Mouse (Mus musculus) stomach, postnatal 0 days (tissue): ENCODE data around the gene Mrpl43. TPM values are rescaled to one million over a fixed set of nuclear protein-coding genes. Genes with fewer than 3 reads are reported as not detected.

ENCODE experiments used
- ATAC-seq: fragments of 200-750 bp; cut with Nextera tagmentation; 2 replicates; pipeline ENCODE4 v1.8.0; 2017; ENCODE audit not compliant: low FRiP score, low TSS enrichment
- DNase-seq: peaks from one replicate; pipeline ENCODE4 v3.0.0-alpha.2; 2016; ENCODE audit warnings: low spot score
- H3K27ac ChIP-seq: fragments of 300-500 bp; sonication (generic); replicated peaks from 2 replicates; pipeline ENCODE4 v1.5.1; 2014; ENCODE audit warnings: mild to moderate bottlenecking, control low read depth
- H3K27me3 ChIP-seq: fragments of 300-500 bp; sonication (generic); 2 replicates; pipeline ENCODE4 v1.6.1; 2014; ENCODE audit warnings: low read length; ENCODE audit not compliant: control insufficient read depth, insufficient read depth
- H3K36me3 ChIP-seq: fragments of 300-500 bp; sonication (generic); 2 replicates; pipeline ENCODE4 v1.6.1; 2014; ENCODE audit warnings: low read length, mixed read lengths; ENCODE audit not compliant: control insufficient read depth, insufficient read depth
- H3K4me1 ChIP-seq: fragments of 300-500 bp; sonication (generic); replicated peaks from 2 replicates; pipeline ENCODE4 v1.6.1; 2014; ENCODE audit warnings: antibody characterized with exemption; ENCODE audit not compliant: control insufficient read depth, insufficient read depth
- H3K4me2 ChIP-seq: fragments of 300-500 bp; sonication (generic); replicated peaks from 2 replicates; pipeline ENCODE4 v1.6.1; 2014; ENCODE audit warnings: low read depth, mild to moderate bottlenecking, control low read depth, moderate library complexity
- H3K4me3 ChIP-seq: fragments of 300-500 bp; sonication (generic); 2 replicates; pipeline ENCODE4 v1.5.1; 2014; ENCODE audit warnings: low read depth, low read length, control low read depth
- H3K9ac ChIP-seq: fragments of 300-500 bp; sonication (generic); 2 replicates; pipeline ENCODE4 v1.6.1; 2014; ENCODE audit warnings: mild to moderate bottlenecking, low read length, control low read depth, mixed read lengths
- H3K9me3 ChIP-seq: fragments of 300-500 bp; sonication (generic); 2 replicates; pipeline ENCODE4 v1.6.1; 2016; ENCODE audit warnings: low read length; ENCODE audit not compliant: control insufficient read depth
- CTCF ChIP-seq: IDR thresholded peaks from 2 replicates; pipeline ENCODE4 v1.5.1; 2016; ENCODE audit warnings: antibody characterized with exemption, low read depth, mild to moderate bottlenecking, moderate library complexity
- EP300 ChIP-seq: optimal IDR thresholded peaks from 2 replicates; pipeline ENCODE3; 2016; ENCODE audit warnings: antibody characterized with exemption
- WGBS: fragments of 180-500 bp; shearing (Covaris S2); extraction: QIAGEN DNeasy Blood & Tissue Kit; methylation state at CpG from one replicate; pipeline ENCODE4 v1.1.7; 2014; 5-methylcytosine and 5-hydroxymethylcytosine counted together
- polyA plus RNA-seq: library from polyadenylated mRNA; unstranded; fragments of >200 nt; fragmentation: Nextera tagmentation; extraction: Ambion mirVana; gene quantifications from 2 replicates; pipeline ENCODE4 v1.2.1, GENCODE M21; 2015

The Mrpl43 gene
- polyA plus RNA-seq, 1 experiment from 2014 or later = 67.2 TPM

DNA sequence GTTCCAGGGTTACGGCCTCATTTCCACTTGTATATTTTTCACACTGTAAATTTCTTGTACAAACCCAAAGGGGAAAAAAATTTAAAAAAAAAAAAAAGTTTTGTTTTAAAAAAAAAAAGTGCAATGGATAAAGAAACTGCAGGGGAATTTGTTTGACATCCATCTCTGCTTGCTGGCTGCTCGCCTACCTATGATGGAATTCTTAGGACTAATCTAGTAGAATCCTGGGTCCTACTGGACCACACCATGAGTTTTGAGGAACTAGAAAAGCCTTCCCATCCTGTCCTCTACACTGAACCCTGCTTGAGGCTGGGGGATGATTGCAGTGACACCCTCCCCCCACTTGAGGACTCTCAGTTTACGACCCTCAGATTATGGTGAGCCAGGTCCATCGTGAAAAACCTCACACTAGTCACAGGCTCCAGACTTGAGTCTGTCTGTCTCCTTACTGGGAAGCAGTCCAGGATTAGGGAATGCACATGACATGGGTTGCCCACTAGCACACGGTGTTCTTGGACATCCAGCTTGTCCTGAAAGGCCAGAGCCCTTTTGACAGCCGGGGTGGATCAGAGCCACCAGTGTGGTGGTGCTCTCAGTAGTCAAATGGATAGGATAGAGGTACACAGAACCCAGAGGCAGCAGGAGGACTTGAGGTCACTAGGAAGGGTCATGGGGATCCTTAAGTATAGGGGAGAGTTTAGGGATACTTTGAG, 20.9 kb upstream of the Mrpl43 start:
- ATAC-seq (no peak), DNase-seq (no peak)
- H3K4me2 ChIP-seq = no peak overlapping the region
- H3K9ac ChIP-seq = no peak overlapping the region
- peaks cover 10% of the 10 kb centered on the region for H3K4me1 ChIP-seq
- H3K9me3 ChIP-seq = no peaks in the 10 kb centered on the region
- TF ChIP-seq CTCF (no peak), EP300 (no peak)
- no peak overlapping the region for H3K4me3 ChIP-seq
- H3K27me3 ChIP-seq = no peaks in the 10 kb centered on the region
- H3K27ac ChIP-seq = peak overlapping the region; percentile 13; the same call in 1 of the 2 replicates
- H3K36me3 ChIP-seq = peaks cover 28% of the 10 kb centered on the region
- WGBS = 58% methylated on average over 6 of the region's 6 CpGs

- TF ChIP-seq CTCF (no peak), EP300 (no peak)
- no peaks in the 10 kb centered on the region for H3K9me3 ChIP-seq
- H3K4me1 ChIP-seq = peaks cover 6% of the 10 kb centered on the region
- ATAC-seq = no peak
- H3K4me3 ChIP-seq = no peak overlapping the region
- WGBS = 87% methylated on average over 37 of the region's 37 CpGs
- no peak for DNase-seq
- H3K27ac ChIP-seq = no peak overlapping the region; the same call in 1 of the 2 replicates
- no peak overlapping the region for H3K4me2 ChIP-seq
- H3K27me3 ChIP-seq = no peaks in the 10 kb centered on the region
- no peak overlapping the region for H3K9ac ChIP-seq
- H3K36me3 ChIP-seq = peaks cover 28% of the 10 kb centered on the region
These were observed 19.8 kb upstream of the Mrpl43 start for GRCm38 (mm10) chr19:45025937-45026568.

DNA sequence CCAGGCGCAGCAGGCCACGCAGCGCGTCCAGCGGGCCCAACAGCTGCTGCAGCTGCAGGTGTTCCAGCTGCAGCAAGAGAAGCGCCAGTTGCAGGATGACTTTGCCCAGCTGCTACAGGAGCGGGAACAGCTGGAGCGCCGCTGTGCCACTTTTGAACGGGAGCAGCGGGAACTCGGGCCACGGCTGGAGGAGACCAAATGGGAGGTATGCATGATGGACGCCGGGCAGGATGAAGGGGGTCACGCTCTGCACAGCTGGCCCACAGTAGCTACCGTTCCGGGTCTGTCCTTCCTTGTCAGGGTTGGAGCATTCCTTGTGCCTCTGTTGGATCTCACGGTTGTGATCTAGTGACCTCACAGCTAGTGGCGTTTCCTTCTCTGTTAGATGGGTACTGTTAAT, 18.5 kb upstream of the Mrpl43 start:
- Histone ChIP-seq H3K27me3 (no peaks in the 10 kb centered on the region), H3K36me3 (peaks cover 28% of the 10 kb centered on the region), H3K9ac (no peak overlapping the region), H3K9me3 (no peaks in the 10 kb centered on the region), H3K4me3 (no peak overlapping the region), H3K4me2 (no peak overlapping the region), H3K27ac (no peak overlapping the region), H3K4me1 (peaks cover 2% of the 10 kb centered on the region; the same call in 1 of the 2 replicates)
- 83% methylated on average over 20 of the region's 20 CpGs for WGBS
- no peak for DNase-seq
- TF ChIP-seq CTCF (no peak), EP300 (no peak)
- ATAC-seq = no peak

DNA sequence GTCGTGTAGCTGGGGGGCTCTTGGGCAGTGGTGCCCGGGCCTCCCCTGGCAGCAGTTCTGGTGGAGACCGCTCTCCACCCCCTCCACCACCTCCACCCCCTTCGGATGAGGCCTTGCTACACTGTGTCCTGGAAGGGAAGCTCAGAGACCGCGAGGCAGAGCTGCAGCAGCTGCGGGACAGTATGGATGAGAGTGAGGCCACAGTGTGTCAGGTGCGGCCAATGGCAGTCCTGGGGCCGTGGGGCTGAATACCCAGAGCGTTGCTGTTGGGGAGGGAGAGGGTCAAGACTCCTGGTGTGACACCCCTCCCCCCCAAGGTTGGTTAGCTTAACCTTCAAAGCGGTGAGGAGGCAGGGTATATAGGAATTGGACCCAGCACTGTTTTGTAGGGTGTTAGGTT, 17.8 kb upstream of the Mrpl43 start:
- ATAC-seq (no peak), DNase-seq (no peak)
- H3K27ac ChIP-seq = no peak overlapping the region
- peaks cover 28% of the 10 kb centered on the region for H3K36me3 ChIP-seq
- WGBS = 78% methylated on average over 11 of the region's 11 CpGs
- peaks cover 2% of the 10 kb centered on the region; the same call in 1 of the 2 replicates for H3K4me1 ChIP-seq
- H3K9ac ChIP-seq = no peak overlapping the region
- H3K9me3 ChIP-seq = no peaks in the 10 kb centered on the region
- TF ChIP-seq CTCF = no peak
- TF ChIP-seq EP300 = no peak
- no peak overlapping the region for H3K4me2 ChIP-seq
- no peaks in the 10 kb centered on the region for H3K27me3 ChIP-seq
- H3K4me3 ChIP-seq = no peak overlapping the region

- Histone ChIP-seq H3K4me1 (peaks cover 2% of the 10 kb centered on the region), H3K4me3 (peak overlapping the region; percentile 4; the same call in 1 of the 2 replicates), H3K9me3 (no peaks in the 10 kb centered on the region), H3K27me3 (no peaks in the 10 kb centered on the region), H3K9ac (peak overlapping the region; percentile 48), H3K4me2 (peak overlapping the region; percentile 43; the same call in 1 of the 2 replicates), H3K27ac (no peak overlapping the region), H3K36me3 (peaks cover 19% of the 10 kb centered on the region)
- ATAC-seq = no peak
- WGBS = 76% methylated on average over 15 of the region's 15 CpGs
- TF ChIP-seq CTCF (no peak), EP300 (no peak)
- DNase-seq = no peak
These were observed 15.1 kb upstream of the Mrpl43 start for GRCm38 (mm10) chr19:45021362-45021761.

- TF ChIP-seq CTCF (no peak), EP300 (no peak)
- Histone ChIP-seq H3K27ac (peak overlapping the region; percentile 58), H3K4me3 (no peak overlapping the region; the same call in none of the 2 replicates), H3K36me3 (peaks cover 12% of the 10 kb centered on the region), H3K27me3 (no peaks in the 10 kb centered on the region), H3K4me2 (peak overlapping the region; percentile 43), H3K9me3 (no peaks in the 10 kb centered on the region), H3K9ac (peak overlapping the region; percentile 48), H3K4me1 (peaks cover 2% of the 10 kb centered on the region)
- DNase-seq = peak; percentile 66
- 0 out of 2 replicates have a peak, but pooled peaks have one; percentile 6 for ATAC-seq
- WGBS = 31% methylated on average over 6 of the region's 6 CpGs
These were observed 14.1 kb upstream of the Mrpl43 start for GRCm38 (mm10) chr19:45020348-45020747.
